ENCODE assay signal across 9 mouse cellular contexts in genomic region chr7:6728263-6728931, GRCm38 (mm10). TPM values are rescaled to one million over a fixed set of nuclear protein-coding genes. Genes with fewer than 3 reads are reported as not detected.
DNase-seq lines count a peak whose midpoint lies in the region; ATAC-seq and TF ChIP-seq lines count a peak whose summit lies in the region.
"Had no signal": no experiment of that assay in that cellular context is flagged by ENCODE, and none has a peak within 500 bp of the region (broad histone marks: within the 10 kb centered on the region; RNA-seq: fewer than 3 reads in every experiment).

No protein-coding gene starts in this region.

- H3K4me3 ChIP-seq in thymus, adult 2 months (ENCODE audit: control insufficient read depth, insufficient read depth, low read length), result no peak overlapping the region
- H3K4me3 ChIP-seq in embryonic facial prominence, embryonic 12.5 days, result peak overlapping the region; percentile 58
- H3K4me3 ChIP-seq in midbrain, embryonic 14.5 days (replicated peaks; ENCODE audit: low read depth, low read length), result peak overlapping the region; percentile 56
- H3K4me3 ChIP-seq in stomach, postnatal 0 days (ENCODE audit: low read depth, low read length), result peak overlapping the region; percentile 59

- no peaks in the 10 kb centered on the region for H3K36me3 ChIP-seq in thymus, adult 2 months (ENCODE audit: control insufficient read depth, insufficient read depth, low read length)
- peaks cover 12% of the 10 kb centered on the region; the same call in 1 of the 2 replicates for H3K36me3 ChIP-seq in embryonic facial prominence, embryonic 12.5 days
- H3K36me3 ChIP-seq in midbrain, embryonic 14.5 days (ENCODE audit: control insufficient read depth, insufficient read depth, low read length), result peaks cover 8% of the 10 kb centered on the region
- H3K36me3 ChIP-seq in stomach, postnatal 0 days (ENCODE audit: control insufficient read depth, insufficient read depth, low read length), result no peaks in the 10 kb centered on the region

- H3K9ac ChIP-seq in embryonic facial prominence, embryonic 12.5 days, result no peak overlapping the region; the same call in 1 of the 2 replicates
- H3K9ac ChIP-seq in midbrain, embryonic 14.5 days (replicated peaks; ENCODE audit: low read length), result no peak overlapping the region
- no peak overlapping the region for H3K9ac ChIP-seq in stomach, postnatal 0 days (ENCODE audit: low read length)

- ATAC-seq in embryonic facial prominence, embryonic 12.5 days (ENCODE audit: insufficient number of reproducible peaks, insufficient read depth, low FRiP score, low TSS enrichment), result peak; percentile 81
- ATAC-seq in midbrain, embryonic 14.5 days (ENCODE audit: low FRiP score, low TSS enrichment), result peak; percentile 83
- ATAC-seq in stomach, postnatal 0 days (ENCODE audit: low FRiP score, low TSS enrichment), result peak; percentile 86

- TF ChIP-seq POLR2A in thymus, adult 2 months (IDR thresholded peaks at IDR 0.05; ENCODE audit: control insufficient read depth, extremely low read depth, insufficient read depth, low read length, poor library complexity), result no peak

- no peak for TF ChIP-seq EP300 in stomach, postnatal 0 days (optimal IDR thresholded peaks at IDR 0.05)

- no peak overlapping the region for H3K27ac ChIP-seq in thymus, adult 2 months (ENCODE audit: control insufficient read depth, insufficient read depth, low read length)
- peak overlapping the region; percentile 84 for H3K27ac ChIP-seq in embryonic facial prominence, embryonic 12.5 days
- peak overlapping the region; percentile 96 for H3K27ac ChIP-seq in midbrain, embryonic 14.5 days (replicated peaks; ENCODE audit: low read depth, low read length)
- H3K27ac ChIP-seq in stomach, postnatal 0 days (replicated peaks), result peak overlapping the region; percentile 93

- DNase-seq in thymus, postnatal 25 days, result peak; percentile 1
- DNase-seq in thymus, adult 2 months, result no peak
- peak; percentile 92 to 94 for DNase-seq in heart, adult 18-20 months
- DNase-seq in kidney, adult 18-20 months, result peak; percentile 84
- DNase-seq in left cerebral cortex, postnatal 4 days, result peak; percentile 96
- DNase-seq in midbrain, embryonic 14.5 days, result peak; percentile 96
- DNase-seq in stomach, postnatal 0 days (ENCODE audit: low spot score), result peak; percentile 93

- peak overlapping the region; percentile 44 for H3K4me2 ChIP-seq in embryonic facial prominence, embryonic 12.5 days (replicated peaks)
- peak overlapping the region; percentile 49 for H3K4me2 ChIP-seq in midbrain, embryonic 14.5 days (ENCODE audit: low read length)
- peak overlapping the region; percentile 54 for H3K4me2 ChIP-seq in stomach, postnatal 0 days (replicated peaks; ENCODE audit: low read depth)

- H3K9me3 ChIP-seq in embryonic facial prominence, embryonic 12.5 days, result peaks cover 42% of the 10 kb centered on the region
- peaks cover 30% of the 10 kb centered on the region for H3K9me3 ChIP-seq in midbrain, embryonic 14.5 days (ENCODE audit: control insufficient read depth, low read length)
- H3K9me3 ChIP-seq in stomach, postnatal 0 days (ENCODE audit: control insufficient read depth, low read length), result 0 out of 2 replicates have a peak, but pooled peaks cover 4% of the 10 kb centered on the region

- WGBS in thymus, adult 2 months, result 60% methylated on average over 19 of the region's 19 CpGs
- WGBS in embryonic facial prominence, embryonic 12.5 days, result 47% methylated on average over 19 of the region's 19 CpGs
- WGBS in midbrain, embryonic 14.5 days, result 49% methylated on average over 19 of the region's 19 CpGs
- 43% methylated on average over 19 of the region's 19 CpGs for WGBS in stomach, postnatal 0 days

- H3K4me1 ChIP-seq in thymus, adult 2 months (replicated peaks; ENCODE audit: control insufficient read depth, insufficient read depth, low read length), result no peaks in the 10 kb centered on the region
- no peaks in the 10 kb centered on the region for H3K4me1 ChIP-seq in embryonic facial prominence, embryonic 12.5 days
- no peaks in the 10 kb centered on the region for H3K4me1 ChIP-seq in midbrain, embryonic 14.5 days (ENCODE audit: control insufficient read depth, insufficient read depth, low read length)
- H3K4me1 ChIP-seq in stomach, postnatal 0 days (replicated peaks; ENCODE audit: control insufficient read depth, insufficient read depth), result no peaks in the 10 kb centered on the region

- intact Hi-C loops in left cerebral cortex, postnatal 4 days (cut with DNase I), result no loop called here

- H3K27me3 ChIP-seq in thymus, adult 2 months (ENCODE audit: control insufficient read depth, insufficient read depth, low read length), result no peaks in the 10 kb centered on the region
- H3K27me3 ChIP-seq in embryonic facial prominence, embryonic 12.5 days, result no peaks in the 10 kb centered on the region
- H3K27me3 ChIP-seq in midbrain, embryonic 14.5 days (ENCODE audit: control insufficient read depth, insufficient read depth, low read length), result no peaks in the 10 kb centered on the region
- H3K27me3 ChIP-seq in stomach, postnatal 0 days (ENCODE audit: control insufficient read depth, insufficient read depth, low read length), result no peaks in the 10 kb centered on the region
- H3K27me3 ChIP-seq: CH12.LX had no signal

- TF ChIP-seq CTCF in thymus, adult 2 months (IDR thresholded peaks at IDR 0.05; ENCODE audit: borderline replicate concordance, control insufficient read depth, extremely low read depth, insufficient read depth, low read length, poor library complexity), result no peak
- TF ChIP-seq CTCF in stomach, postnatal 0 days (IDR thresholded peaks at IDR 0.05; ENCODE audit: low read depth), result no peak

RNA-seq across cellular contexts. Expression of gene Peg3, which starts 1.8 kb away (rescaled TPM):
- 0.60 and 1.0 TPM in 2 replicates for polyA plus RNA-seq in thymus, adult 2 months (2012; rRNA removed)
- polyA plus RNA-seq in embryonic facial prominence, embryonic 12.5 days (2016; fragmentation: Nextera tagmentation; extraction: Ambion mirVana), result 264 and 269 TPM in 2 replicates
- total RNA-seq in heart, adult 18-20 months (2021), result 1 to 10 TPM; 3.3 to 6.2 TPM
- 100 to 1,000 TPM in 1 of 2 experiments, 10 to 100 TPM in 1; 94.3 to 117 TPM for total RNA-seq in left cerebral cortex, postnatal 4 days (2021)
- polyA plus RNA-seq in midbrain, embryonic 14.5 days (2014; fragmentation: Nextera tagmentation; extraction: Ambion mirVana), result 74.3 and 99.0 TPM in 2 replicates
- 26.0 and 26.8 TPM in 2 replicates for polyA plus RNA-seq in stomach, postnatal 0 days (2015; fragmentation: Nextera tagmentation; extraction: Ambion mirVana)
- total RNA-seq: CH12.LX had no signal

RNA-seq across cellular contexts. Expression of gene Usp29, which starts 2.0 kb away (rescaled TPM):
- not detected in 2 replicates for polyA plus RNA-seq in thymus, adult 2 months (2012; rRNA removed)
- polyA plus RNA-seq in embryonic facial prominence, embryonic 12.5 days (2016; fragmentation: Nextera tagmentation; extraction: Ambion mirVana), result 16.2 and 19.2 TPM in 2 replicates
- total RNA-seq in heart, adult 18-20 months (2021), result not detected
- 10 to 100 TPM; 52.9 to 67.1 TPM for total RNA-seq in left cerebral cortex, postnatal 4 days (2021)
- 31.6 and 35.0 TPM in 2 replicates for polyA plus RNA-seq in midbrain, embryonic 14.5 days (2014; fragmentation: Nextera tagmentation; extraction: Ambion mirVana)
- 1.0 and 1.4 TPM in 2 replicates for polyA plus RNA-seq in stomach, postnatal 0 days (2015; fragmentation: Nextera tagmentation; extraction: Ambion mirVana)
- total RNA-seq: CH12.LX had no signal

RNA-seq across cellular contexts. Expression of gene Zim1, which starts 32.1 kb away (rescaled TPM):
- polyA plus RNA-seq in thymus, adult 2 months (2012; rRNA removed), result 0.05 and 0.15 TPM in 2 replicates
- 4.7 and 5.1 TPM in 2 replicates for polyA plus RNA-seq in embryonic facial prominence, embryonic 12.5 days (2016; fragmentation: Nextera tagmentation; extraction: Ambion mirVana)
- 1 to 10 TPM; 3.4 to 4.8 TPM for total RNA-seq in heart, adult 18-20 months (2021)
- total RNA-seq in left cerebral cortex, postnatal 4 days (2021), result 10 to 100 TPM; 20.5 to 37.4 TPM
- polyA plus RNA-seq in midbrain, embryonic 14.5 days (2014; fragmentation: Nextera tagmentation; extraction: Ambion mirVana), result 4.3 and 10.4 TPM in 2 replicates
- 1.6 and 1.9 TPM in 2 replicates for polyA plus RNA-seq in stomach, postnatal 0 days (2015; fragmentation: Nextera tagmentation; extraction: Ambion mirVana)
- total RNA-seq: CH12.LX had no signal

Comparison
In these comparisons a context has a peak if more than half of its experiments do, and no peak if none do; other contexts are left out.
1. RNA of gene Peg3, which starts 1.8 kb away (polyA plus RNA-seq): 264 to 269 TPM in embryonic facial prominence, embryonic 12.5 days, 74.3 to 99.0 TPM in midbrain, embryonic 14.5 days and 26.0 to 26.8 TPM in stomach, postnatal 0 days; 0.60 to 1.0 TPM in thymus, adult 2 months; every median in the first group is over 10 times any median in the second.
2. Peak in every context shown above with its lines, with median percentiles within 50 percentile points of each other: ATAC-seq and H3K4me2 ChIP-seq.